Mouse (Mus musculus) lung, postnatal 14 days (tissue): ENCODE data around the gene Asb4.

ENCODE experiments used
- DNase-seq: peaks from one replicate; pipeline ENCODE4 v3.0.0; 2021

Gene Asb4

GRCm38 (mm10) chr6:5396797-5397196, 13.6 kb downstream of the Asb4 start:
- no peak for DNase-seq

- DNase-seq: peak; percentile 76
These were observed 18.2 kb downstream of the Asb4 start for GRCm38 (mm10) chr6:5401394-5401793.

GRCm38 (mm10) chr6:5403095-5403815, 20.1 kb downstream of the Asb4 start:
- no peak for DNase-seq

- DNase-seq: no peak
These were observed 20.8 kb downstream of the Asb4 start for GRCm38 (mm10) chr6:5404016-5404415.

- no peak for DNase-seq
These were observed 25.4 kb downstream of the Asb4 start for GRCm38 (mm10) chr6:5408451-5409177.

- DNase-seq: no peak
These were observed 26.5 kb downstream of the Asb4 start for GRCm38 (mm10) chr6:5409676-5410075.

GRCm38 (mm10) chr6:5410697-5411391, 27.7 kb downstream of the Asb4 start:
- DNase-seq: peak; percentile 90

GRCm38 (mm10) chr6:5413282-5413681, 30.1 kb downstream of the Asb4 start:
- DNase-seq: peak; percentile 55

- DNase-seq: no peak
These were observed 38.3 kb downstream of the Asb4 start for GRCm38 (mm10) chr6:5421442-5421841.

- no peak for DNase-seq
These were observed 39.2 kb downstream of the Asb4 start for GRCm38 (mm10) chr6:5422386-5422785.

- DNase-seq: no peak
These were observed 40.4 kb downstream of the Asb4 start for GRCm38 (mm10) chr6:5423594-5423993.

- no peak for DNase-seq
These were observed 43.8 kb downstream of the Asb4 start for GRCm38 (mm10) chr6:5427033-5427432.

- DNase-seq: no peak
These were observed 46.4 kb downstream of the Asb4 start for GRCm38 (mm10) chr6:5429562-5429961.

GRCm38 (mm10) chr6:5429982-5430550, 46.9 kb downstream of the Asb4 start:
- no peak for DNase-seq

- no peak for DNase-seq
These were observed 50.7 kb downstream of the Asb4 start for GRCm38 (mm10) chr6:5433887-5434286.

GRCm38 (mm10) chr6:5437757-5438156, 54.6 kb downstream of the Asb4 start:
- DNase-seq: no peak

GRCm38 (mm10) chr6:5441221-5441620, 58.0 kb downstream of the Asb4 start:
- no peak for DNase-seq

- DNase-seq: peak; percentile 46
These were observed 59.3 kb downstream of the Asb4 start for GRCm38 (mm10) chr6:5442316-5443085.

GRCm38 (mm10) chr6:5443104-5443863, 60.1 kb downstream of the Asb4 start:
- DNase-seq: peak; percentile 65

GRCm38 (mm10) chr6:5444331-5444898, 61.2 kb downstream of the Asb4 start:
- DNase-seq: no peak

- no peak for DNase-seq
These were observed 63.8 kb downstream of the Asb4 start for GRCm38 (mm10) chr6:5447013-5447412.
